Mouse (Mus musculus) intestine, embryonic 15.5 days (tissue): ENCODE data around the gene Tmem30b. TPM values are rescaled to one million over a fixed set of nuclear protein-coding genes. Genes with fewer than 3 reads are reported as not detected.

Experiments used
- ATAC-seq: fragments of 200-750 bp; cut with Nextera tagmentation; 2 replicates; pipeline ENCODE4 v1.8.0; 2017; ENCODE audit warnings: moderate TSS enrichment, moderate library complexity
- H3K27ac ChIP-seq: fragments of 300-500 bp; sonication (generic); 2 replicates; pipeline ENCODE4 v1.5.1; 2015; ENCODE audit warnings: mild to moderate bottlenecking, inconsistent platforms
- H3K27me3 ChIP-seq: fragments of 300-500 bp; sonication (generic); replicated peaks from 2 replicates; pipeline ENCODE4 v1.6.1; 2015; ENCODE audit warnings: inconsistent platforms
- H3K36me3 ChIP-seq: fragments of 300-500 bp; sonication (generic); 2 replicates; pipeline ENCODE4 v1.6.1; 2015; ENCODE audit warnings: inconsistent platforms
- H3K4me1 ChIP-seq: fragments of 300-500 bp; sonication (generic); replicated peaks from 2 replicates; pipeline ENCODE4 v1.6.1; 2015; ENCODE audit warnings: inconsistent platforms
- H3K4me2 ChIP-seq: fragments of 300-500 bp; sonication (generic); replicated peaks from 2 replicates; pipeline ENCODE4 v1.6.1; 2015; ENCODE audit warnings: mild to moderate bottlenecking, inconsistent platforms
- H3K4me3 ChIP-seq: fragments of 300-500 bp; sonication (generic); replicated peaks from 2 replicates; pipeline ENCODE4 v1.5.1; 2015; ENCODE audit warnings: inconsistent platforms
- H3K9ac ChIP-seq: fragments of 300-500 bp; sonication (generic); 2 replicates; pipeline ENCODE4 v1.6.1; 2015; ENCODE audit warnings: inconsistent platforms
- H3K9me3 ChIP-seq: fragments of 300-500 bp; sonication (generic); 2 replicates; pipeline ENCODE4 v1.6.1; 2016; ENCODE audit warnings: inconsistent platforms
- WGBS: fragments of 180-500 bp; shearing (Covaris S2); methylation state at CpG from one replicate; pipeline ENCODE4 v1.1.7; 2015; 5-methylcytosine and 5-hydroxymethylcytosine counted together
- polyA plus RNA-seq: library from polyadenylated mRNA; unstranded; fragments of >200 nt; fragmentation: Nextera tagmentation; extraction: Ambion mirVana; gene quantifications from 2 replicates; pipeline ENCODE4 v1.2.1, GENCODE M21; 2015

The Tmem30b gene
- polyA plus RNA-seq, 1 experiment from 2014 or later, result 67.5 TPM

DNA sequence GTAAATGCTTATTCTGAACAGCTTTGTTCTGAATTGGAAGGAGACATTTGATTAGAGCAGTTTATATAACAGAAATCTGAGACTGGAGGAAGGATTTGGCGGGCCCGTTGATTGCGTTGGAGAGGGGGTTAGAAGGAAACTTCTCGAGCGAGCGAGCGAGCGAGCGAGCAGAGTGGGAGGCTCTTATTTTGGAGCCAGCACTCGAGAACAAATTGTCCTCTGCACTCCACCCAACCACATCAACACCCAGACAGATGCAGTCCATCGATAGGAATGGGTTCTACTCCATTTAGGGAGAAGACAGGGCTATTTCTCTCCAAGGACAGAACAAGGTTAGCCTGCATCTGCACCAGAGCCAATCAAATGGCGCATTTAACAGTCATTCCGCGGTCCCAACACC is 39.1 kb downstream of the Tmem30b start:
- H3K27ac ChIP-seq, result no peak overlapping the region
- no peaks in the 10 kb centered on the region for H3K4me1 ChIP-seq
- ATAC-seq, result no peak
- H3K9ac ChIP-seq, result no peak overlapping the region
- 70% methylated on average over 14 of the region's 14 CpGs for WGBS
- no peaks in the 10 kb centered on the region for H3K36me3 ChIP-seq
- no peaks in the 10 kb centered on the region for H3K9me3 ChIP-seq
- H3K4me3 ChIP-seq, result no peak overlapping the region
- H3K27me3 ChIP-seq, result no peaks in the 10 kb centered on the region
- peak overlapping the region; percentile 34; the same call in 1 of the 2 replicates for H3K4me2 ChIP-seq

DNA sequence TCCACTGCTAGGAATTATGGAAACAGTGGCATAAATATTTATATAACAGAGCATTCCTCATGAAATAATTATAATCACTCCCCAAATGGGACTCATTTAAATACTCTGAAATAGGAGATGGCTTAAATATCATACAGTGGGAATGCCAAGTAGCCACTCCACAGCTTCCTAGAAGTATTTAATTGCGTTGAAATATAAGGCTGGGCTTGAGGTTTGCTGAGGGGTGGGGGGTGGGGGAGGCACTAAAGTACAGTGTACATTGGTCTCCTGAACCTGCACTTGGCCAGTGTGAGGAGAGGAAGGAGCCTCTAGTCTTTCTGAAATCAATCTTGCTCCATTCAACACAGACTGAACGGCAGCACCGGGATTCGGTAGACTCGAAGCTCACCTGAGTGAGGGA is 39.5 kb downstream of the Tmem30b start:
- no peak overlapping the region for H3K27ac ChIP-seq

GRCm38 (mm10) chr12:73500689-73501326 is 45.4 kb downstream of the Tmem30b start:
- H3K4me1 ChIP-seq, result peaks cover 6% of the 10 kb centered on the region; the same call in 1 of the 2 replicates
- no peak overlapping the region for H3K27ac ChIP-seq
- 26% methylated on average over 5 of the region's 5 CpGs for WGBS
- ATAC-seq, result peak; percentile 43; the same call in 1 of the 2 replicates
- no peak overlapping the region for H3K9ac ChIP-seq
- no peaks in the 10 kb centered on the region for H3K9me3 ChIP-seq
- no peaks in the 10 kb centered on the region for H3K27me3 ChIP-seq
- H3K4me3 ChIP-seq, result no peak overlapping the region
- H3K36me3 ChIP-seq, result no peaks in the 10 kb centered on the region
- no peak overlapping the region for H3K4me2 ChIP-seq

More for the DNA sequence above, 39.5 kb downstream of the Tmem30b start:
- Histone ChIP-seq H3K27me3 (no peaks in the 10 kb centered on the region), H3K4me3 (no peak overlapping the region), H3K9ac (no peak overlapping the region), H3K4me1 (no peaks in the 10 kb centered on the region), H3K4me2 (0 out of 2 replicates have a peak overlapping the region, but pooled peaks have one; percentile 34), H3K9me3 (no peaks in the 10 kb centered on the region), H3K36me3 (no peaks in the 10 kb centered on the region)
- no peak for ATAC-seq
- WGBS, result 50% methylated on average over 5 of the region's 5 CpGs

DNA sequence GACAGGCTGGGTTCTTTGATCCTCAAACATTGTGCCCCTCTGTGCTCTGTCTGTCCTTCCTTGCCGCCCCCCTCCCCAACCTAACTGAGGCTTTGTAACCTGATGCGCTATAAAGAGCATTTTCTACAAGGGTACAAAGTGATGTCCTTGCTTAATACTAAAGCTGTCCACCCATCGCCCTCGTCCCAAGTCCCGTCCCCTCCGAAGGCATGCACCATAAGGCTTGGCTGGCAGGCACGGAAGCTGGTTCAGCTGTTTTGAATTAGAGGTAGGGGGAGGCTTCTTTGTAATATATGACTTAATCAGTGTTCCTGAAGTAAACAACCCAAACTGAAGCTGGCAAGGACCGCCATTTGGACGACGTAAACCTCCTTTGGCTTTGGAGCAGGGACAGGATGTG is 51.0 kb downstream of the Tmem30b start:
- no peak overlapping the region for H3K9ac ChIP-seq
- no peaks in the 10 kb centered on the region for H3K27me3 ChIP-seq
- no peak for ATAC-seq
- no peak overlapping the region for H3K27ac ChIP-seq
- no peaks in the 10 kb centered on the region for H3K9me3 ChIP-seq
- H3K4me2 ChIP-seq, result no peak overlapping the region
- H3K4me1 ChIP-seq, result no peaks in the 10 kb centered on the region
- no peaks in the 10 kb centered on the region for H3K36me3 ChIP-seq
- H3K4me3 ChIP-seq, result no peak overlapping the region
- WGBS, result 70% methylated on average over 10 of the region's 10 CpGs

DNA sequence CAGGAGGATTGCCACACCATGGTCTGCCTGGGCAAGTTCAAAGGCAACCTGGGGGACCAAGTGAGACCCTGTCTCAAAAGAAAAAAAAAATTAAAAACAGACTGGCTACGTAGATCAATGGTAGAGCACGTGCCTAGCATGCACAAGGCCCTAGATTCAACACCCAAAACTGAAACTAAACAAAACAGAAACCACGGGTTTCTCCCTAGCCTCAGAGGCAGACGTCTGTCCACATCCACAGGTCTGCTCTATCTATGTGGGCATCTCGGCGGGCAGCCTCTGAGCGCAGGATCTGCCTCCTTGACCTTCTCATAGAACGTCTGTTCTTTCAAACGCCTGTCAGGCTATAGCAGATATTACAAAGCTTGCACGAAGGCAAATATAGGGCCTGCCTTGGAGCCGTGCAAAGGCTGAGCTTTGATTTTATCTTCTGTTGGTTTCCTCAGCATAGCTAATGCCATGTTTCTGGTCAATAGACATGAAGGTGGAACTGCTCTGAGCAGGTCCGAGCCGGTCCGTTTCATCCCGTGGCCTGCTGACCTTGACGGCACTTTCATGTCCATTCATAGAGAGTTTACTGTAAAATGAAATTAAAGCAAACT is 52.2 kb downstream of the Tmem30b start:
- ATAC-seq, result no peak
- no peaks in the 10 kb centered on the region for H3K27me3 ChIP-seq
- no peak overlapping the region for H3K4me3 ChIP-seq
- WGBS, result 83% methylated on average over 16 of the region's 16 CpGs
- no peaks in the 10 kb centered on the region for H3K4me1 ChIP-seq
- H3K9me3 ChIP-seq, result no peaks in the 10 kb centered on the region
- no peak overlapping the region for H3K4me2 ChIP-seq
- H3K36me3 ChIP-seq, result no peaks in the 10 kb centered on the region
- no peak overlapping the region for H3K9ac ChIP-seq
- H3K27ac ChIP-seq, result no peak overlapping the region

Other genes starting within 250 kb of the Tmem30b start
- 7.3 and 7.7 TPM in 2 replicates for gene Prkch, start 38.4 kb upstream of the Tmem30b start, polyA plus RNA-seq